Mouse (Mus musculus) stomach, postnatal 0 days (tissue): ENCODE results near the gene Fam171a2.
A peak's percentile ranks its signal among the peaks of the same experiment; 100 is the strongest.

Experiments
- CTCF ChIP-seq: IDR thresholded peaks from 2 replicates; pipeline ENCODE4 v1.5.1; 2016; ENCODE audit warnings: antibody characterized with exemption, low read depth, mild to moderate bottlenecking, moderate library complexity
- EP300 ChIP-seq: optimal IDR thresholded peaks from 2 replicates; pipeline ENCODE3; 2016; ENCODE audit warnings: antibody characterized with exemption

DNA sequence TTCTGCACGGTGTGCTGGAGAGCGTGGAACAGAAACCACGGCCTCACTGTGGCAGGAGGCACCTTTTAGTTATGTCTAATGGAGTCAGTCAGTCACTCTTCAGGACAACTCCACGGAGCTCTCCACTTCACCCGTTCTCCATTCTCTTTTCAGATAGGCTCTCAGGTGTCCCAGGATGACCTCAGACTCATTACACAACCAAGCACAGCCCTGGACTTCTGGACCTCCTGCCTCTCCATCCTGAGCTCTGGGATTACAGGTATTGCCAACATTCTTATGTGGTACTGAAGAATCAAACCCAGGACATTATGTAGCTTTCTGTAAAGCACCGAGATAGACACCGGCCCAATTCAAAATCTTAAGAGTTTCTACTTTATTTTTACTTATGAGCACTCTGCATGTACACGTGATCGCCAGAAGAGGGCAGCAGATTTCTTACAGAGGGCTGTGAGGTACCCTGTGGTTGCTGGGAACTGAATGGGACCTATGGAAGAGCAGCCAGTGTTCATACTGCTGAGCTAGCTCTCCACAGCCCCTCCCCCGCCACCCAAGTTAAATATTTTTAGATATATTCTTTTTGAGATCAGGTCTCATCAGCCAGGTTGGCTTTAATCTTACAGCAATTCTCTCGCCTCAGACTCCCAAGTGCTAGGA lies 39.4 kb upstream of the Fam171a2 start:
- TF ChIP-seq CTCF: peak; percentile 83
- TF ChIP-seq EP300: no peak
